Mouse (Mus musculus): Measurements from ENCODE around the gene Olfr1378. TPM values are rescaled to one million over a fixed set of nuclear protein-coding genes. Genes with fewer than 3 reads are reported as not detected.

The Olfr1378 gene
- not detected for polyA plus RNA-seq (2014; fragmentation: Illumina TruSeq; extraction: RNeasy Lipid Tissue Mini Kit (QIAGEN cat#74804); ENCODE audit: low read depth, low replicate concordance)

DNA sequence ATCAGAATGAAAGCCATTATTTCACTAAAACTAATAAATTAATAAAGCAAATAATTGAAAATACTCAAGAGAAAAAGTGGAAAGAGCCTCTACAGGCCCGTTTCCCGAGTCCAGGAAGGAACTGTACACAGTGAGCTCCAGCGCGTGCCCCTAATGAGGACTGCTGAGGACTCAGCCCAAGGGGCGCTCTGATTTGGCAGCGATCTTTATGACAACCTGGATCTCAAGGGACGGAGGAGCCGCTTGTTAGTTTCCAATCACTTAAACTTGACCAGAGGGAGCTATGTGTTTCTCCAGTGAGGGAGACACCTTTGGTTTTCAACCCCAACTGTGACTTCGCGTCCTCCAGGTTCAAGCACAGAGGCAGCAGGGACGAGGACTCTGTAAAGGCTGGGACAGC lies at the start of gene Olfr1378:
TSS of gene Olfr1378 (plus strand) at position 301 of the 400 bp plus-strand sequence.

GRCm38 (mm10) chr11:50931451-50931866 lies 34.9 kb upstream of the Olfr1378 start, which contains the start of gene Zfp354b:
Gene Zfp354b, minus strand, starts transcription at chr11:50931633.

GRCm38 (mm10) chr11:50943506-50943905 lies 22.8 kb upstream of the Olfr1378 start, which contains the start of gene 4933414I15Rik:
Gene 4933414I15Rik, minus strand, starts transcription at chr11:50943765.

DNA sequence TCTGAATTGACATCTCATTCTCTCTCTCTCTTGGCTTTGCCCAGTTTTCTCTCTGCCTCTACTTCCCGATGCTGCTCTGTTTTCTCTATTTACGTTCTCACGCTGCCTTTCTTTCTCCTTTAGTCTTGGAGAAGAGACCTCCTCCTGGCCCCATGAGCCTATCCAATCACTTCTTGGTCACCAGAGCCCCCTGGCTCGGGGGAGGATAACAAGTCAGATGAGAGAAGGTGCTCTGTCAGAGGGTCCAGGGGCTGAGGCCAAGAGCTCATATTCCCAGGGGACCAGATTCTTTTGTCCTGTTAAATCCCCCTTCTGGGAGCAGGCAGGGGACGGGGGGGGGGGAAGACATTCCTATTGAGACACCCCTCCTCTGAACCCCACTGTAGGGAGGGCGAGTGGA lies 12.7 kb upstream of the Olfr1378 start, which contains the start of gene Prop1:
TSS of gene Prop1 (minus strand) at position 101 of the 400 bp plus-strand sequence.

GRCm38 (mm10) chr11:50981667-50982066 lies 15.3 kb downstream of the Olfr1378 start, which contains the start of gene Olfr1377:
Gene Olfr1377, plus strand, starts transcription at chr11:50981967.

GRCm38 (mm10) chr11:51003296-51003695 lies 37.0 kb downstream of the Olfr1378 start, which contains the start of gene Olfr51:
Gene Olfr51, plus strand, starts transcription at chr11:51003596.

DNA sequence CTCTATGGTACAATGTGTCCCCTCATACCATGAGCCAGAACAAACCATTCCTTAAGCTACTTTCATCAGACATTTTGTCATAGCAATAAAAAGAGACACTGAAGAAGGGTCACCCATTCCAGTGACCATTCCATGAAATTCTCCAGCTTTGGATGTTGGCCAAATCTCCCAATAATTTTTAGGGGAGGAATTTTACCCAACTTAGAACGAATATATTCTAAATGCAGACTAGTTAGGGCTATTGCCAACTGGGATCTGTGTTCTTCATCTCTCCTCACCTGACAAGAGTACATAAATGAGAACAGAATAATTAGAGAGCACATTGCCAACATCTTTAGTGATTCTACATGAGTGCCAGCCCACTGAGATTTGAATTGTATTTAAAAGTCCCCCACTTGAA lies 47.6 kb downstream of the Olfr1378 start, which contains the start of gene Olfr54:
TSS of gene Olfr54 (plus strand) at position 301 of the 400 bp plus-strand sequence.

Other genes with a start within 250 kb of the Olfr1378 start
- 6.9 TPM for gene Zfp354c, start 138.8 kb upstream of the Olfr1378 start, polyA plus RNA-seq (2014; fragmentation: Illumina TruSeq; extraction: RNeasy Lipid Tissue Mini Kit (QIAGEN cat#74804); ENCODE audit: low read depth, low replicate concordance)
- 1.5 TPM for gene Zfp879, start 125.0 kb upstream of the Olfr1378 start, polyA plus RNA-seq (2014; fragmentation: Illumina TruSeq; extraction: RNeasy Lipid Tissue Mini Kit (QIAGEN cat#74804); ENCODE audit: low read depth, low replicate concordance)
- gene Grm6, start 115.8 kb upstream of the Olfr1378 start, polyA plus RNA-seq (2014; fragmentation: Illumina TruSeq; extraction: RNeasy Lipid Tissue Mini Kit (QIAGEN cat#74804); ENCODE audit: low read depth, low replicate concordance) = not detected
- gene Zfp454, start 78.9 kb upstream of the Olfr1378 start, polyA plus RNA-seq (2014; fragmentation: Illumina TruSeq; extraction: RNeasy Lipid Tissue Mini Kit (QIAGEN cat#74804); ENCODE audit: low read depth, low replicate concordance) = 1.5 TPM
- 11.9 TPM for gene Zfp2, start 50.4 kb upstream of the Olfr1378 start, polyA plus RNA-seq (2014; fragmentation: Illumina TruSeq; extraction: RNeasy Lipid Tissue Mini Kit (QIAGEN cat#74804); ENCODE audit: low read depth, low replicate concordance)
- 1.9 TPM for gene Zfp354b, start 34.9 kb upstream of the Olfr1378 start, polyA plus RNA-seq (2014; fragmentation: Illumina TruSeq; extraction: RNeasy Lipid Tissue Mini Kit (QIAGEN cat#74804); ENCODE audit: low read depth, low replicate concordance)
- gene 4933414I15Rik, start 22.8 kb upstream of the Olfr1378 start, polyA plus RNA-seq (2014; fragmentation: Illumina TruSeq; extraction: RNeasy Lipid Tissue Mini Kit (QIAGEN cat#74804); ENCODE audit: low read depth, low replicate concordance) = not detected
- not detected for gene Prop1, start 12.8 kb upstream of the Olfr1378 start, polyA plus RNA-seq (2014; fragmentation: Illumina TruSeq; extraction: RNeasy Lipid Tissue Mini Kit (QIAGEN cat#74804); ENCODE audit: low read depth, low replicate concordance)
- not detected for gene Olfr1377, start 15.4 kb downstream of the Olfr1378 start, polyA plus RNA-seq (2014; fragmentation: Illumina TruSeq; extraction: RNeasy Lipid Tissue Mini Kit (QIAGEN cat#74804); ENCODE audit: low read depth, low replicate concordance)
- gene Olfr51, start 37.1 kb downstream of the Olfr1378 start, polyA plus RNA-seq (2014; fragmentation: Illumina TruSeq; extraction: RNeasy Lipid Tissue Mini Kit (QIAGEN cat#74804); ENCODE audit: low read depth, low replicate concordance) = not detected
- not detected for gene Olfr54, start 47.7 kb downstream of the Olfr1378 start, polyA plus RNA-seq (2014; fragmentation: Illumina TruSeq; extraction: RNeasy Lipid Tissue Mini Kit (QIAGEN cat#74804); ENCODE audit: low read depth, low replicate concordance)
- not detected for gene Olfr1375, start 81.6 kb downstream of the Olfr1378 start, polyA plus RNA-seq (2014; fragmentation: Illumina TruSeq; extraction: RNeasy Lipid Tissue Mini Kit (QIAGEN cat#74804); ENCODE audit: low read depth, low replicate concordance)
- gene Zfp354a, start 92.7 kb downstream of the Olfr1378 start, polyA plus RNA-seq (2014; fragmentation: Illumina TruSeq; extraction: RNeasy Lipid Tissue Mini Kit (QIAGEN cat#74804); ENCODE audit: low read depth, low replicate concordance) = 9.4 TPM

All from sigmoid colon, adult 10 weeks (tissue).